Mouse (Mus musculus): ENCODE results near the gene Foxn3. TPM values are rescaled to one million over a fixed set of nuclear protein-coding genes. Genes with fewer than 3 reads are reported as not detected.

Foxn3 gene
- total and polyA plus RNA-seq, 3 experiments = 9.7 to 26.8 (median 11.0) TPM

DNA sequence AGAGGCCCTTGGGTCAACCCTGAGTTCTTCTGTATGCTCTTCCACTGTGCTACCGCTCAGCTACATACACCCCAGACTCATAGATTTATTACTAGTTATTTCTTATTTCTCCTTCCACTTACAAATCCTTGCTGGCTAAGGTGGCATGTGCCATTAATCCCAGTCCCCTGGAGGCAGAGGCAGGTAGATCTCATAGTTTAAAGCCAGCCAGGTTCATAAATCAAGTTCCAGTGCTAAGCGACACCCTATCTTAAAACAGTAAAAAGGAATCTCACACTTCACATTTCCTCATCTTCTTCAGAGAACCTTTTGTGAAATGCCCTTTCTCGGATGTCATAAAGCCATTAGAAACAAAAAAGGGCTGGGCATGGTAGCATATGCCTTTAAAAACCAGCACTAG, 120.6 kb downstream of the Foxn3 start:
- H3K27me3 ChIP-seq (replicated peaks) = no peaks in the 10 kb centered on the region
- H3K4me3 ChIP-seq (replicated peaks in 1 of 3; ENCODE audit: low read depth in 2 of 3, low read length in 2 of 3, poor library complexity in 1 of 3) = no peak overlapping the region
- TF ChIP-seq TCF12 (IDR thresholded peaks at IDR 0.05; ENCODE audit: low read depth, low read length) (no peak), JUND (conservative IDR thresholded peaks at IDR 0.05; ENCODE audit: low read depth, low read length) (no peak), ZC3H11A (IDR thresholded peaks at IDR 0.05; ENCODE audit: low read depth, low read length) (no peak), USF2 (conservative IDR thresholded peaks at IDR 0.05; ENCODE audit: low read depth, low read length) (no peak), MAX (IDR thresholded peaks at IDR 0.05; ENCODE audit: low read length) (no peak), POLR2A (IDR thresholded peaks at IDR 0.05; ENCODE audit: low read depth, low read length) (no peak)
- H3K27ac ChIP-seq (ENCODE audit: insufficient read depth, low read depth) = no peak overlapping the region
- no peak overlapping the region for H3K9ac ChIP-seq (ENCODE audit: insufficient read depth, low read depth)
- in situ Hi-C loops (cut with MboI; ENCODE audit: low pct_ligation_motif_present, low pct_unique_long_range_greater_than_20kb, low sequenced_read_pairs) = no loop called here
- H3K4me2 ChIP-seq (ENCODE audit: insufficient read depth, low read depth, poor library complexity, severe bottlenecking) = no peak overlapping the region
- dilution Hi-C loops (cut with MboI; ENCODE audit: extremely low pct_ligation_motif_present, extremely low pct_unique_long_range_greater_than_20kb, low sequenced_read_pairs) = no loop called here
- no peak for DNase-seq (ENCODE audit: extremely low read depth)
- no peaks in the 10 kb centered on the region; a peak in 1 of 4 replicates for H3K4me1 ChIP-seq (ENCODE audit: control insufficient read depth in 1 of 2, insufficient read depth in 2 of 2)
- H3K36me3 ChIP-seq (replicated peaks in 1 of 2; ENCODE audit: control insufficient read depth in 1 of 2, insufficient read depth in 1 of 2, low read length in 1 of 2) = peaks cover 3 to 21% of the 10 kb centered on the region in 2 experiments
- H3K9me3 ChIP-seq (replicated peaks; ENCODE audit: low read length) = no peaks in the 10 kb centered on the region
- H3K79me2 ChIP-seq (replicated peaks; ENCODE audit: control insufficient read depth, extremely low read depth, insufficient read depth, poor library complexity, severe bottlenecking) = no peaks in the 10 kb centered on the region

DNA sequence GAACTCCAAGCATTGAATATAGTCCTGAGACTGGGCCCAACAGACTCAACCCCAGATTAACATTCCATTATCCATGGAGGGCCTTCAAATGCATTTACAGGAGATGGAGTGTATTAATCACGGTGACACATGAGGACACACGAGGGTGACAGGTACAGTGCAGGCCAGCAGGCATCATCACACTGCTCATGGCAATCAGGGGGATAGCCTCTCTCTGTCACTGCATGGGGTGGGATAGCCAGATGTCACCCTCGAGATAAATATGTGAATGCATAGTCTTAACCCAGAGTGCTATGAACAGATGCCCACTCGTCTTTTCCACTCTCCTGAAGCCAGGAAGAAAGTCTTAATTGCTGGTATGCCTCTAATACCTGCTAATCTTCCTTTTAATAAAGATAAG, 122.4 kb downstream of the Foxn3 start:
- no peak overlapping the region for H3K4me2 ChIP-seq (ENCODE audit: insufficient read depth, low read depth, poor library complexity, severe bottlenecking)
- no peak overlapping the region for H3K27ac ChIP-seq (ENCODE audit: insufficient read depth, low read depth)
- H3K9ac ChIP-seq (ENCODE audit: insufficient read depth, low read depth) = no peak overlapping the region
- no peak for TF ChIP-seq JUN (IDR thresholded peaks at IDR 0.05; ENCODE audit: insufficient read depth, low read depth, low read length)
- TF ChIP-seq KAT2A (IDR thresholded peaks at IDR 0.05; ENCODE audit: insufficient replicate concordance, low read length) = no peak
- no peak for TF ChIP-seq POLR2A (IDR thresholded peaks at IDR 0.05; ENCODE audit: low read depth, low read length)
- TF ChIP-seq RCOR1 (conservative IDR thresholded peaks at IDR 0.05; ENCODE audit: low read depth, low read length) = no peak
- no peak for TF ChIP-seq ELF1 (IDR thresholded peaks at IDR 0.05; ENCODE audit: low read depth, low read length)
- no peak for TF ChIP-seq ZMIZ1 (IDR thresholded peaks at IDR 0.05; ENCODE audit: low read depth, low read length)
- no peak for TF ChIP-seq TBP (conservative IDR thresholded peaks at IDR 0.05; ENCODE audit: low read depth, low read length)
- no peak for TF ChIP-seq CHD2 (IDR thresholded peaks at IDR 0.05; ENCODE audit: low read length)
- no peak for TF ChIP-seq RAD21 (IDR thresholded peaks at IDR 0.05; ENCODE audit: low read depth, low read length)
- TF ChIP-seq USF2 (conservative IDR thresholded peaks at IDR 0.05; ENCODE audit: low read depth, low read length) = no peak
- no peak for TF ChIP-seq SIN3A (IDR thresholded peaks at IDR 0.05; ENCODE audit: low read length)
- no peak for TF ChIP-seq GABPA (IDR thresholded peaks at IDR 0.05; ENCODE audit: insufficient replicate concordance, low read depth, low read length)
- no peak for TF ChIP-seq MAX (IDR thresholded peaks at IDR 0.05; ENCODE audit: low read length)
- TF ChIP-seq EP300 (IDR thresholded peaks at IDR 0.05; ENCODE audit: low read length) = no peak
- no peak for TF ChIP-seq CHD1 (IDR thresholded peaks at IDR 0.05; ENCODE audit: low read depth, low read length)
- TF ChIP-seq MEF2A (IDR thresholded peaks at IDR 0.05; ENCODE audit: borderline replicate concordance, low read depth, low read length) = no peak
- TF ChIP-seq HCFC1 (IDR thresholded peaks at IDR 0.05; ENCODE audit: low read depth, low read length) = no peak
- no peak for TF ChIP-seq ZNF384 (IDR thresholded peaks at IDR 0.05; ENCODE audit: low read depth, low read length)
- in situ Hi-C loops (cut with MboI; ENCODE audit: low pct_ligation_motif_present, low pct_unique_long_range_greater_than_20kb, low sequenced_read_pairs) = no loop called here
- H3K79me2 ChIP-seq (replicated peaks; ENCODE audit: control insufficient read depth, extremely low read depth, insufficient read depth, poor library complexity, severe bottlenecking) = no peaks in the 10 kb centered on the region
- no peaks in the 10 kb centered on the region for H3K27me3 ChIP-seq (replicated peaks)
- no peak for DNase-seq (ENCODE audit: extremely low read depth)
- dilution Hi-C loops (cut with MboI; ENCODE audit: extremely low pct_ligation_motif_present, extremely low pct_unique_long_range_greater_than_20kb, low sequenced_read_pairs) = no loop called here
- H3K36me3 ChIP-seq (replicated peaks in 1 of 2; ENCODE audit: control insufficient read depth in 1 of 2, insufficient read depth in 1 of 2, low read length in 1 of 2) = peaks cover 0 to 10% of the 10 kb centered on the region in 2 experiments
- no peaks in the 10 kb centered on the region for H3K9me3 ChIP-seq (replicated peaks; ENCODE audit: low read length)
- H3K4me3 ChIP-seq (replicated peaks in 1 of 3; ENCODE audit: low read depth in 2 of 3, low read length in 2 of 3, poor library complexity in 1 of 3) = no peak overlapping the region
- no peaks in the 10 kb centered on the region; a peak in 1 of 4 replicates for H3K4me1 ChIP-seq (ENCODE audit: control insufficient read depth in 1 of 2, insufficient read depth in 2 of 2)

Measured in CH12.LX (cell line).